Mouse (Mus musculus) ovary, adult 18-20 months (tissue): ENCODE data around the gene Slc47a2.

Experiments
- DNase-seq: peaks from one replicate; pipeline ENCODE4 v3.0.0; 2022; ENCODE audit warnings: low spot score, mixed read lengths

Slc47a2 gene

GRCm38 (mm10) chr11:61278445-61279077 lies 64.1 kb downstream of the Slc47a2 start:
- no peak for DNase-seq

- no peak for DNase-seq
These were observed 64.7 kb downstream of the Slc47a2 start for GRCm38 (mm10) chr11:61277937-61278336.

- DNase-seq = no peak
These were observed 66.2 kb downstream of the Slc47a2 start for GRCm38 (mm10) chr11:61276482-61276881.

GRCm38 (mm10) chr11:61275106-61275505 lies 67.6 kb downstream of the Slc47a2 start:
- DNase-seq = no peak

GRCm38 (mm10) chr11:61274421-61274820 lies 68.2 kb downstream of the Slc47a2 start:
- no peak for DNase-seq

GRCm38 (mm10) chr11:61273928-61274327 lies 68.7 kb downstream of the Slc47a2 start:
- no peak for DNase-seq

- DNase-seq = no peak
These were observed 71.0 kb downstream of the Slc47a2 start for GRCm38 (mm10) chr11:61271612-61272011.

GRCm38 (mm10) chr11:61270406-61270805 lies 72.3 kb downstream of the Slc47a2 start:
- no peak for DNase-seq

- no peak for DNase-seq
These were observed 73.9 kb downstream of the Slc47a2 start for GRCm38 (mm10) chr11:61268626-61269349.

- DNase-seq = peak; percentile 92
These were observed 75.8 kb downstream of the Slc47a2 start, which contains the start of gene Aldh3a2 for GRCm38 (mm10) chr11:61266551-61267533. Aldh3a2 (minus strand) TSS chr11:61267464.

GRCm38 (mm10) chr11:61263841-61264240 lies 78.8 kb downstream of the Slc47a2 start:
- no peak for DNase-seq

GRCm38 (mm10) chr11:61262516-61262915 lies 80.1 kb downstream of the Slc47a2 start:
- no peak for DNase-seq

- no peak for DNase-seq
These were observed 83.6 kb downstream of the Slc47a2 start for GRCm38 (mm10) chr11:61259106-61259505.

- no peak for DNase-seq
These were observed 89.9 kb downstream of the Slc47a2 start for GRCm38 (mm10) chr11:61252807-61253206.

- DNase-seq = no peak
These were observed 90.9 kb downstream of the Slc47a2 start for GRCm38 (mm10) chr11:61251741-61252140.
